Mouse (Mus musculus) myocyte (in vitro differentiated cells): ENCODE results near the gene Coa4.

Source experiments
- CEBPB ChIP-seq: IDR thresholded peaks from 2 replicates; pipeline ENCODE4 v1.6.1; 2011; ENCODE audit warnings: mild to moderate bottlenecking, moderate library complexity; ENCODE audit not compliant: poor library complexity, insufficient read depth, severe bottlenecking
- E2F4 ChIP-seq: IDR thresholded peaks from one replicate; pipeline ENCODE4 v1.6.1; 2011; ENCODE audit warnings: mild to moderate bottlenecking, control low read depth, moderate library complexity; ENCODE audit not compliant: insufficient read depth
- MAX ChIP-seq: IDR thresholded peaks from one replicate; pipeline ENCODE4 v1.6.1; 2011; ENCODE audit warnings: low read depth, mild to moderate bottlenecking, control low read depth
- MYOG ChIP-seq, 3 experiments: IDR thresholded peaks; one replicate each; pipeline ENCODE4 v1.6.1; 2011; ENCODE audit warnings: control low read depth in 2 of 3, low read depth in 2 of 3, mild to moderate bottlenecking in 2 of 3; ENCODE audit not compliant: insufficient read length in 2 of 3, control insufficient read depth in 1 of 3, insufficient read depth in 1 of 3
- POLR2A ChIP-seq: IDR thresholded peaks from one replicate; pipeline ENCODE4 v1.6.1; 2011; ENCODE audit warnings: low read depth, mild to moderate bottlenecking, control low read depth, moderate library complexity; ENCODE audit not compliant: insufficient read length
- TCF3 ChIP-seq: IDR thresholded peaks from one replicate; pipeline ENCODE4 v1.6.1; 2011; ENCODE audit warnings: low read depth, control low read depth; ENCODE audit not compliant: insufficient read length
- USF1 ChIP-seq: IDR thresholded peaks from one replicate; pipeline ENCODE4 v1.6.1; 2011; ENCODE audit warnings: low read depth, mild to moderate bottlenecking, control low read depth, moderate library complexity

GRCm38 (mm10) chr7:100569907-100570306 is 33.0 kb downstream of the Coa4 start:
- TF ChIP-seq POLR2A (no peak), MAX (no peak), MYOG (IDR thresholded peaks at IDR 0.05; ENCODE audit: control insufficient read depth in 1 of 3, insufficient read depth in 1 of 3, insufficient read length in 2 of 3, low read depth in 2 of 3) (no peak), CEBPB (no peak), TCF3 (no peak), E2F4 (no peak), USF1 (no peak)
